Mouse (Mus musculus): Measurements from ENCODE around the gene Ccdc3. TPM values are rescaled to one million over a fixed set of nuclear protein-coding genes. Genes with fewer than 3 reads are reported as not detected.
A peak's percentile ranks its signal among the peaks of the same experiment; 100 is the strongest.
"Not testable (repeated sequence)": the region's sequence is repeated elsewhere in the genome, so short reads cannot be mapped to it uniquely, and the experiment has no call there.

Ccdc3 gene
- polyA plus RNA-seq, 1 experiment from 2014 or later = 10.3 TPM

GRCm38 (mm10) chr2:5239492-5239891, 101.9 kb downstream of the Ccdc3 start:
- Histone ChIP-seq H3K4me1 (replicated peaks; ENCODE audit: control insufficient read depth, insufficient read depth, low read length) (no peaks in the 10 kb centered on the region), H3K36me3 (ENCODE audit: control insufficient read depth, insufficient read depth) (no peaks in the 10 kb centered on the region), H3K27ac (ENCODE audit: low read depth, low read length) (no peak overlapping the region), H3K4me3 (ENCODE audit: low read depth, low read length) (no peak overlapping the region), H3K9me3 (ENCODE audit: control insufficient read depth) (no peaks in the 10 kb centered on the region), H3K4me2 (replicated peaks; ENCODE audit: low read depth) (no peak overlapping the region), H3K27me3 (replicated peaks; ENCODE audit: control insufficient read depth, insufficient read depth, low read length) (no peaks in the 10 kb centered on the region), H3K9ac (ENCODE audit: low read depth, low read length) (no peak overlapping the region)
- ATAC-seq = no peak
- WGBS = 66% methylated on average over 4 of the region's 4 CpGs
- TF ChIP-seq CTCF (IDR thresholded peaks at IDR 0.05; ENCODE audit: low read depth) = no peak

- no peak for TF ChIP-seq CTCF (IDR thresholded peaks at IDR 0.05; ENCODE audit: low read depth)
- Histone ChIP-seq H3K4me1 (replicated peaks; ENCODE audit: control insufficient read depth, insufficient read depth, low read length) (no peaks in the 10 kb centered on the region), H3K36me3 (ENCODE audit: control insufficient read depth, insufficient read depth) (no peaks in the 10 kb centered on the region), H3K27ac (ENCODE audit: low read depth, low read length) (no peak overlapping the region), H3K4me2 (replicated peaks; ENCODE audit: low read depth) (no peak overlapping the region), H3K4me3 (ENCODE audit: low read depth, low read length) (no peak overlapping the region), H3K9ac (ENCODE audit: low read depth, low read length) (no peak overlapping the region), H3K27me3 (replicated peaks; ENCODE audit: control insufficient read depth, insufficient read depth, low read length) (no peaks in the 10 kb centered on the region), H3K9me3 (ENCODE audit: control insufficient read depth) (no peaks in the 10 kb centered on the region)
- WGBS = 55% methylated on average over 6 of the region's 6 CpGs
- ATAC-seq = no peak
Observed at GRCm38 (mm10) chr2:5241469-5241897, 103.9 kb downstream of the Ccdc3 start.

GRCm38 (mm10) chr2:5249199-5249598, 111.6 kb downstream of the Ccdc3 start:
- not testable (repeated sequence) for H3K4me2 ChIP-seq (replicated peaks; ENCODE audit: low read depth); H3K4me1 ChIP-seq (replicated peaks; ENCODE audit: control insufficient read depth, insufficient read depth, low read length); H3K27ac ChIP-seq (ENCODE audit: low read depth, low read length); H3K9ac ChIP-seq (ENCODE audit: low read depth, low read length); H3K36me3 ChIP-seq (ENCODE audit: control insufficient read depth, insufficient read depth); H3K4me3 ChIP-seq (ENCODE audit: low read depth, low read length); H3K9me3 ChIP-seq (ENCODE audit: control insufficient read depth); H3K27me3 ChIP-seq (replicated peaks; ENCODE audit: control insufficient read depth, insufficient read depth, low read length)
- ATAC-seq = peak; percentile 36; the same call in 1 of the 2 replicates
- WGBS = 89% methylated on average over 6 of the region's 6 CpGs

- Histone ChIP-seq H3K4me2 (replicated peaks; ENCODE audit: low read depth) (no peak overlapping the region), H3K9ac (ENCODE audit: low read depth, low read length) (no peak overlapping the region), H3K4me3 (ENCODE audit: low read depth, low read length) (no peak overlapping the region), H3K9me3 (ENCODE audit: control insufficient read depth) (no peaks in the 10 kb centered on the region), H3K27me3 (replicated peaks; ENCODE audit: control insufficient read depth, insufficient read depth, low read length) (no peaks in the 10 kb centered on the region), H3K4me1 (replicated peaks; ENCODE audit: control insufficient read depth, insufficient read depth, low read length) (no peaks in the 10 kb centered on the region), H3K27ac (ENCODE audit: low read depth, low read length) (no peak overlapping the region), H3K36me3 (ENCODE audit: control insufficient read depth, insufficient read depth) (no peaks in the 10 kb centered on the region)
- 53% methylated on average over 12 of the region's 12 CpGs for WGBS
- ATAC-seq = no peak
- TF ChIP-seq CTCF (IDR thresholded peaks at IDR 0.05; ENCODE audit: low read depth) = peak; percentile 62
Observed at GRCm38 (mm10) chr2:5249969-5250368, 112.4 kb downstream of the Ccdc3 start.

- TF ChIP-seq CTCF (IDR thresholded peaks at IDR 0.05; ENCODE audit: low read depth) = no peak
- Histone ChIP-seq H3K36me3 (ENCODE audit: control insufficient read depth, insufficient read depth) (no peaks in the 10 kb centered on the region), H3K4me1 (replicated peaks; ENCODE audit: control insufficient read depth, insufficient read depth, low read length) (no peaks in the 10 kb centered on the region), H3K27ac (ENCODE audit: low read depth, low read length) (no peak overlapping the region), H3K4me2 (replicated peaks; ENCODE audit: low read depth) (peak overlapping the region; percentile 17), H3K9me3 (ENCODE audit: control insufficient read depth) (no peaks in the 10 kb centered on the region), H3K27me3 (replicated peaks; ENCODE audit: control insufficient read depth, insufficient read depth, low read length) (no peaks in the 10 kb centered on the region), H3K9ac (ENCODE audit: low read depth, low read length) (no peak overlapping the region), H3K4me3 (ENCODE audit: low read depth, low read length) (no peak overlapping the region)
- peak; percentile 43; the same call in 1 of the 2 replicates for ATAC-seq
- WGBS = 36% methylated on average over 3 of the region's 3 CpGs
Observed at GRCm38 (mm10) chr2:5258250-5258649, 120.7 kb downstream of the Ccdc3 start.

- no peaks in the 10 kb centered on the region for H3K9me3 ChIP-seq (ENCODE audit: control insufficient read depth)
- H3K36me3 ChIP-seq (ENCODE audit: control insufficient read depth, insufficient read depth) = no peaks in the 10 kb centered on the region
- no peak for ATAC-seq
- WGBS = 82% methylated on average over 2 of the region's 2 CpGs
- H3K27ac ChIP-seq (ENCODE audit: low read depth, low read length) = no peak overlapping the region
- no peak for TF ChIP-seq CTCF (IDR thresholded peaks at IDR 0.05; ENCODE audit: low read depth)
- no peak overlapping the region for H3K9ac ChIP-seq (ENCODE audit: low read depth, low read length)
- H3K27me3 ChIP-seq (replicated peaks; ENCODE audit: control insufficient read depth, insufficient read depth, low read length) = no peaks in the 10 kb centered on the region
- no peak overlapping the region for H3K4me2 ChIP-seq (replicated peaks; ENCODE audit: low read depth)
- H3K4me3 ChIP-seq (ENCODE audit: low read depth, low read length) = no peak overlapping the region
- no peaks in the 10 kb centered on the region for H3K4me1 ChIP-seq (replicated peaks; ENCODE audit: control insufficient read depth, insufficient read depth, low read length)
Observed at GRCm38 (mm10) chr2:5262279-5262678, 124.7 kb downstream of the Ccdc3 start.

- Histone ChIP-seq H3K9ac (ENCODE audit: low read depth, low read length) (no peak overlapping the region), H3K36me3 (ENCODE audit: control insufficient read depth, insufficient read depth) (no peaks in the 10 kb centered on the region), H3K9me3 (ENCODE audit: control insufficient read depth) (no peaks in the 10 kb centered on the region), H3K4me3 (ENCODE audit: low read depth, low read length) (no peak overlapping the region), H3K27me3 (replicated peaks; ENCODE audit: control insufficient read depth, insufficient read depth, low read length) (no peaks in the 10 kb centered on the region), H3K4me2 (replicated peaks; ENCODE audit: low read depth) (no peak overlapping the region), H3K4me1 (replicated peaks; ENCODE audit: control insufficient read depth, insufficient read depth, low read length) (no peaks in the 10 kb centered on the region), H3K27ac (ENCODE audit: low read depth, low read length) (no peak overlapping the region)
- TF ChIP-seq CTCF (IDR thresholded peaks at IDR 0.05; ENCODE audit: low read depth) = no peak
- no peak for ATAC-seq
- WGBS = 13% methylated on average over 2 of the region's 2 CpGs
Observed at GRCm38 (mm10) chr2:5267980-5268379, 130.4 kb downstream of the Ccdc3 start.

Other genes starting within 250 kb of the Ccdc3 start
- 210 and 230 TPM in 2 replicates for gene Phyh, start 218.8 kb upstream of the Ccdc3 start, polyA plus RNA-seq (2015; fragmentation: Nextera tagmentation; extraction: Ambion mirVana)
- gene Ucma, start 161.7 kb upstream of the Ccdc3 start, polyA plus RNA-seq (2015; fragmentation: Nextera tagmentation; extraction: Ambion mirVana) = not detected in 2 replicates
- 9.2 and 9.3 TPM in 2 replicates for gene Mcm10, start 125.0 kb upstream of the Ccdc3 start, polyA plus RNA-seq (2015; fragmentation: Nextera tagmentation; extraction: Ambion mirVana)
- 62.7 and 74.2 TPM in 2 replicates for gene Optn, start 73.7 kb upstream of the Ccdc3 start, polyA plus RNA-seq (2015; fragmentation: Nextera tagmentation; extraction: Ambion mirVana)